Mouse (Mus musculus) adrenal gland, postnatal 25 days (tissue): ENCODE data around the gene Ggct. TPM values are rescaled to one million over a fixed set of nuclear protein-coding genes. Genes with fewer than 3 reads are reported as not detected.
A peak's percentile ranks its signal among the peaks of the same experiment; 100 is the strongest.
"Not testable (repeated sequence)": the region's sequence is repeated elsewhere in the genome, so short reads cannot be mapped to it uniquely, and the experiment has no call there.

Experiments used
- DNase-seq: peaks from one replicate; pipeline ENCODE4 v3.0.0; 2021; ENCODE audit warnings: mixed read lengths
- total RNA-seq: library from RNA; stranded (reverse); gene quantifications from 2 replicates; pipeline ENCODE4 v1.2.3, GENCODE M21; 2021

Gene Ggct
- total RNA-seq, 1 experiment from 2014 or later = 7.2 TPM

DNA sequence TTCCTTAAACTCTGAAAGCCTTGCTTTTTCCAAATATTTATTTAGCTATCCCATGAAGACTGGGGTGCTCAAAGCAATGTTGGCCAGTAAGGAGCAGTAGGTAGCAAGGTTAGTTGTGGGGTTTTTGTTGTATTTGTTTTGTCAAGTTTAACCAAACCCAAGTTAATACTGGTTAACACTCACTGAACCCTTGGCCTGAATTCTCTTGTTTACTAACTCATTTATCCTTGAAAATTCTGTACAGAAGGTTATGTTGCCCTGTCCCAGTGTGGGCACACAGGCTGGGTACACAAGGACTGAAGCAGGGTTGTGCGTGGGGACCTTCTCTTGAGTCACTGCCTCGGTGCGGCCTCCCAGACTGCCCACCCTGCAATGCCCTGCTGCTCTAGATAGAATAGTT lies 3.6 kb upstream of the Ggct start:
- no peak for DNase-seq

DNA sequence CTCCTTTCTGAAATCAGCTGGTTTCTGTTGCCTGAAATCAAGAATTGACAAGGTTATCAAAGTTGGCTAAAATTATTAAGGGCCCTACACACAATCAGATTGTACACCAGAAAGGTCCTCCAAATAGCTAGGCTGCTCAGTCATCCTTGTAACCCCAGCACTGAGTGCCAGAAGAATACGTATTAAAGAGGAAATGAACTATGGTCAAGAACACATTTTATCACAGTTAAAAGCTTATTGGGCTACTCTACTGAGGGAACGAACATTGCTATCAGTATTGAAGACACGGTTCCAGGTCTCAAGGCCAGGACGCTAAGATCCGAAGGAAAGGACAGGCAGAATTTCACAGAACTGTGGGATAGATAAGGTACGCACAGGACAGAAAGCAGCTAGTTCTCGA lies 609 bp downstream of the Ggct start:
- DNase-seq = no peak

DNA sequence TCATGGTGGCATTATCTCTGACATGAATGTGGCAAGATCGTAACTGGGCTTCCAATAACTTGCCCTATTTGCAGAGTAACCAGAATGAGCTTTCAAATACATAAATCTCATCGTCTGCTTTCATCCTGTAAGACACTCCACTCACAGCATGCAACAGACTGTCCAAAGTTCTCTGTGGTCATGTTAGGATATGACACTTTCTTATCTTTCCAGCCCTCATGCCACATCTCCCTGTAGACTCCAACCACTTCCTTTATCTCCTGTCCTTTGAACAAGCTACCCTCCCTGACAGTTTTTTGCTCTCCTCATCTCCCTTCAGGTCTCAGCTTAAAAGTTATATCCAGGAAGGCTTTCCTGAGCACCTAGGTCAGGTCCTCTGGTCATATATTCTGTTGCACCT lies 1.6 kb downstream of the Ggct start:
- DNase-seq = no peak

DNA sequence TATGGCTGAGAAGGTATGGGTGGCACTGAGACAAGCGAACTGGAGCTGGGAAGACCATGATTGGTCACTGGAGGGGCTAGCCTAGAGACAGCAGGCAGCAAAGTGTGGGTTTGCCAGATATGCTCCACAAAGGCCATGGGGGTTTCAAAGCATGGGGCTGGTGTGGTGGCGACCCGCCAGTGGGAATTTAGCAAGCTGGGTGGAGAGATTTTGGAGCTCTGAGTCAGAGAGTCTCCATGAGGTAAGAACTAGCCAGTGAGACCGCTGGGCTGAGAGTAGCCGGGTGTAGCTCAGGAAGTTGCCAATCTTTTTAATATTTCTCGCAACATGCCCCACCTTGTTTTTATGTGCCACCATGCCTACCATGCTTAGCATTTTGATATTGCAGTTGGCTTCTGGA lies 4.6 kb downstream of the Ggct start:
- DNase-seq = no peak

DNA sequence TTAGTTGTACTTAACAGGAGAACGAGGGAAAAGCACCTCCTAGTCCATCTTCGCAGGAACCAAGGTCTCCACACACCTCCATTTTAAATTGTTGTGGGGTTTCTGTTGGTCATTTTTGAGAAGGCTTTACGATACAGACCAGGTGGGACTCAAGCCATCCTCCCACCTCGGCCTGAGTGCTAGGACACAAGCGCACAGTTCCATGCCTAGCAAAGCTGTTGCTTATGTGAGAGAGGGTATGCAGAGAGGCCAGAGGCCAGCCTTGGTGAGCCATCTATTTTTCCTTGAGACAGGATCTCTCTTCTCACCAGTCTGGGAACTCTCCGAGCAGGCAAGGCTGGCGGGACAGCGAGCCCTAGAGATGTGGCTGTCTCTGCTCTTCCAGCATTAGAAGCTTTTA lies 8.7 kb downstream of the Ggct start:
- DNase-seq = no peak

DNA sequence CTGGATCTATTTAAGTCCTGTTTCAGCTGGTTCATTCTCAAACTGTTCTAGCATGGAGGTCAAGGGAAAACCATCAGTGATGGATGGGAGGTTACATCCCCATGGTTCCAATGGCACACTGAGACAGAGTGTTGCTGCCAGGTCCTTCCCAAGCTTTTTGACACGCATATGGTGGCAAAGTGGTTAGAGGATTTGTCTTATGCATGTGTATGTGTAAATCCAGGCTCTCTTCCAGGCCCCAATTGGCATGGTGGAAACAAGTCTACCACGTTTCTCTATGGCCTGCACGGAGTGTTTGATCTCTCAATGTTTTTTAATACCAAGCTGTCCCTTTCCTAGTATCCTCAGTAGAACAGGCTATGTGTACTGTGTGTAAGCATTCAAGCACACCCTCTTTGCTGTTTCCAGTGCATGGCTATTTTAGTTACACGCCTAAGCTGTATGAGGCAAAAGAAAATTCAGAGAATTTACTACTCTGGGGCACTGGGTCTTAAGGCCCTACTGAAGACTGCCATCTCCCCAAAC lies 9.2 kb downstream of the Ggct start:
- no peak for DNase-seq

DNA sequence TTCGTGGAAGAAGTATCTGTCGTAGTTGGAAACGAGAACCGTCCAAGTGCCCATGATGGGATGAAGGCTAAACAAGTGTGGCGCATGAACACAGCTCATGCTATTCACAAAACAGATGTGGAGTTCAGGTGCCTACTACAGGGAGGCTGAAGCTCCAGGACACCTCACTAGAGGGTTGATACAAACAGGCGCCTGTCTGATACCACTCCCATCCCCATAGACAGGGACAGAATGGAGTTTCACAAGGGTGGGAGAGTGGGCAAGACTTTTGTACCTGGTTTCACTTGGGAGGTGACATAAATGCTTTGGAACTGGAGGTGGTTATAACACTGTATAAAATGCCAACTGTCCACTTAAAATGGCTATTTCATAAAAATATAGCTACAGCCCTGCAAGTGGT lies 13.3 kb downstream of the Ggct start:
- no peak for DNase-seq

DNA sequence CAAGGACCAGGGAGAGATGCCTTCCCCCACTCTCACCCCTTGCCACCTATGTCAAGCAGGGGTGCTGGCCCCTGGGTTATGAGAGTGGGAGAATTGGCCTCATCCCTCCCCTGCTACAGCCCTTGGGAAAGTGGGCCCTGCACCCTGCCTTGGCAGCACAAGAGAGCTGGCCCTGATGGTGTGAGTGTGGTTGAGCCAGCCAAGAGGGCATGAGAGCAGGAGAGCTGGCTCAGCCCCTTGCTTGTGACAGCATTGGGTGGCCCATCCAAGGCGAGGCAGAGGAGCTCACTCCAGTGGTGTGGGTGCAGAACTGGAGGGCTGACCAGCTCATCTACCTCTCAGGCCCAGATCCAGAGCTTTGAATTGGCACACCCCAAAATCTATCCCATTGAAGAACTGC lies 17.1 kb downstream of the Ggct start:
- no peak for DNase-seq

DNA sequence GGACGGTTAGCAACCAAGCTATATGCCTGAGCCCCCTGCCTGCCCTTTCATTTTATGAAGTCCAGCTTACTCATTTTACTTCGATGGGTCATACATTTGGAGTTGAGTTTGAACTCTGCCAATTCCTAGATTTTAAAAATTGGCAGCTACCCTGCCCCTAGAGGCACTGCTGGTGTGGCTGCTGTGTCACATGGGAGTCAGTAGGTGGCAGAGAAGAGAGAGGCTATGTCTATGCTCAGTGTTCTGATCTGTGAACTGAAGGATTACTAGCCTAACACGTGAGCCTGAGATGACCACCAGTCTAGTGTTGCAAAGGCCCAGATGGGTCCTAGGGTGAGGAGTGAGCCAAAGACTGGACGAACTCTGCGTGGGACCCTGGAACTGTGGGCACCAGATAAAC lies 18.2 kb downstream of the Ggct start:
- no peak for DNase-seq

DNA sequence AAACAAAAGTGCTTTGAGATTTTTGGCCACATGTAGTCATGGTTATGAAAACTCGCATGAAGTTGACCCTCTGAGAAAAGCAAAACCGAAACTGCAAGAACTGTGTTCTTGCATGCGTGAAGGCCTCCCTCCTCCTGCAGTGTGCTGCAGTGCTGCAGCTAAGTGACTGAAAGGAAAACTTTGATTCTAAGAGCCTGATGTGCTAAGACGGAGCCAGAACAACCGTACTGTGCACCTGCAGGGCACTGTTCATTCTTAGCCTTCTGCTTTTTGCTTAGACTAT lies 19.9 kb downstream of the Ggct start:
- DNase-seq = no peak

DNA sequence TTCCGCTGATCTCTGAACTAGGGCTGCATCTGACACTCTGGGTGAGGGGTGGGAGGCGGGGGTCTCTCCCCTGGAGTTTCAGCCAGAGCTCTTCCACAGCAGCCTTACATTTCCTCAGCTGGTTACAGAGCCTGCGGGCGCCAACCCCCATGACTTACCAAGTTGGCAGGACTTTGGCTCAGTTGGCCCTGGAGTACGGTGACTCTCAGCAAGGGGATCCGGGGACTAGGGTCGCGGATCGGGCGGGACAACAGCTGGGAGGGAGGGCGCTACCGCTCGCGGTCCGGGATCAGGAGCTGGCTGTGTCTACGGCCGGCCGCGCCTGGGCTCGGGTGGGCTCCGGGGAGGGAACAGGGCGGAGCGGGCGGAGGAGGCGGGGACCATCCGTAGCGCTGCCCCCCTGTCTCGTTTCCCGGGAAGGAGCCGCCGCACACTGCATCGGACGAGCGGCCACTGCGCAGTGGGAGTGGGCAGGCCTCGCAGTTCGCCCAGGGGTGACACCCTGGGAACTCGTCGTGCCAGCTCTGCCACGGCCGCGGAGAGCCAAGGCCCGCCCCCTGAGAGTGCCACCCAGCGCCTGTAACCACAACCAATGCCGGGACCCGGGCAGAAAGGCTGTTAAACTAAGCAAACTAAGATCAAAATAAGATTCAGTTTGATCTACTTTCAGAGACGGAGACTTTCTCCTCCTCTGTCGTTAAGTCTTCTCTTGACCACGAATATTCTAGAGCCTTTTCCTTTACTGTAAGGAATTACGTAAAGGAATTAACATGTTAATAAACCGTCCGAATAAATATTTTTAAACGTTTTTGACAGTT lies 20.4 kb downstream of the Ggct start, which contains the start of gene Nod1:
Gene Nod1, minus strand, starts transcription at position 502 of the 818 bp plus-strand sequence.
- peak; percentile 83 for DNase-seq

DNA sequence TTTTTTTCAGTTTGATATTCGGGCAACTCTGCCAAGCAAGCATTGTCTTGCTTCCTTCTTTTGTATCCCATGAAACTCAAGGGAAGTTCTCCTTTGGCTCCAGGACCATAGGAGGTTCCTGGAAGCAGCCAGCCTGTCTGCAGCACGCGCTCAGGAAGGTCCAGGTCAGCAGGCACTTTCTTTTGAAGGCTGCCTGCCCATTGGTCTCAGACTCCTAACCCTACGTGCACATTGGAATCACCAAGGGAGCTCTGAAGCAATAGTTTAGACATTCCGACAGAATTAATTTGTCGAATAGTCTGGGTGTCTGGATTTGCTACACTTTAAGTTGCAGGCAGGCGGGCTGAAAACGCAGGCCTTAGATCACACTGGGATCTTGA lies 21.0 kb downstream of the Ggct start:
- no peak for DNase-seq

DNA sequence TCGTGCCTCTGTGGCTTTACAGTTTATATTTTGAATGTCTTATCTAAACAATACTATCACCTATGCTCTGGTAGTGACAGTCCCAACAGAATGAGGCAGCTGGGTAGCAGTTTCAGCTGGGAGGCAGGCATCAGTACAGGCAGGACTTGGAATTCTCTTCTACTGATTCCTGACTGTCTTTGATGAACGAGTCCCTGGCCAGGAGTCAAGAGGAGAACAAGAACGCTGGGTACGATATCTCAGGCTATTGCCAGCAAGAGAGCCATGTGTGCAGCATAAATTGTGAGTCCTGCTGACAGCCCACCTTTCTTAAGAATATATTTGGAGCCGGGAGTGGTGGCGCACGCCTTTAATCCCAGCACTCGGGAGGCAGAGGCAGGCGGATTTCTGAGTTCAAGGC lies 22.2 kb downstream of the Ggct start:
- DNase-seq = no peak

DNA sequence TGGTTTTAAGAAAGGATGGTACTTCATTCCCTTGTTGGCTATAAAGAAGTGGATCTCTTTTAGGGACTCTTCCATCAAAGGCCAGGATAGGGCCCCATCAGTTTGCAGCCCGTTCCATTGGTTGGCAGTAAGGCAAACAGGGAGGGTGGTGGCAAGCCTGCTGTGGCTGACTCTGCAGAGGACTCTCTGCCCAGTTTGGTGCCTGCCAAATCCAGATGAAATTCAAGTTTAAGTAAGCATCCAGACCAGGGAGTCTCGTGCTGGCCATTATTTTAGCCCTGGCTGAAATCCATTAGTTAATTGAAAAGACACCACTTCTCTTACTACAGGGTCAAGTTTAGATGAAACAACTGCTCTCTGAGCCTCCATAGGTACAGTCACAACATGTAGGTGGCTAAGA lies 22.9 kb downstream of the Ggct start:
- DNase-seq = no peak

DNA sequence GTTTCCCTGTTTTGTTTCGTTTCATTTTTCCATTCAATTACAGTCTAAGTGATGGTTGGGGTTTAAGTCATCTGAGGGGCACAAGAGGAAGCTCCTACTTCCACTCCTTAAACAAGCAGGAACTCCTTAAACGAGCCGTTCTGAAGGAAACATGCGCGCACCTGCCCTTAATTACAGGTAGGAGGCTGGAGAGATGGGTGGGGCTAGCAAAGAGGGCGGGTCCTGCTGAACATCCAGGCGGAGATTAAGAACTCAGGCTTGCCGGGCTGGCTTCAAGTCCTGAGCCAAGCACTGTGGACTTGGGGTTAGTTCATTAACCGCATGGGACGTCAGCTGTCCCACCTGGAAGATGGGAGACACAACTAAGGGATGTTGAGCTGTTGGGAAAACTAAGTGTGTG lies 25.2 kb downstream of the Ggct start:
- no peak for DNase-seq

DNA sequence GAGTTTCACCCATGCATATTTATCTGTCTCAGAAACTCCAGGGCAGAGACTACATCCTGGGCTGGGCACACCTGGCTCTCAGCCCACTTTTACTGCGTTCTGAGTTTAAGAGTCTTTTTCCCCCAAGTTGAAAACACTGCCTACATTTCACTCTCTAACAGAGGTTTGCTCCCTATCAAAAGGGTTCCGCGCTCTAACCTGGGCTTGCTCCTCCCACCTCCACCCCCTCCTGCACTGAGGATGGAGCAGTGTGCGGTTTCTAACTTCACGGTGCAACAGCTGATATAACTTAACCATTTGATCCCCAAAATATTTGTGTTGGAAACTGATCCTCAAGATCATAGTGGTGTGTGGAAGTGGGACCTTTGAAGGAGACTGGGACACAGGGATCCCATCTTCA lies 27.5 kb downstream of the Ggct start:
- no peak for DNase-seq

DNA sequence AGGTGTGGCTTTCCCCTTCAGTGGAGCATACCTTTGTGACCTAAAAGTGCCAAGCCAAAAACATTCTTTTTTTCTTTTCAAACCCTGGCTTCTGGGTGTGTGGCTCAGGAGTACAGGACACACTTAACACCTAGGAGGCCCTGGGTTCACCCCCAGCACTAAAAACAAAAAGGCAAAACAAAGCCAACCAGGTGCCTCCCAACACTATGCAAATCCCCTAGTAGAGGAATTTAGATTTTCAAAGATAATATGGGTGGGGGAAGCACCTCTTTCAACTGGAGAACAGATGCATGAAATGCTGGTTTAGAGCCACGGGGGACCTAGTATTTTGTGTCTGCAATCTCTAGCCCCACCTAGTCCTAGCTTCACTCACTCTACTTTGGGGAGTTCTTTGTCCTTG lies 28.0 kb downstream of the Ggct start:
- DNase-seq = no peak

DNA sequence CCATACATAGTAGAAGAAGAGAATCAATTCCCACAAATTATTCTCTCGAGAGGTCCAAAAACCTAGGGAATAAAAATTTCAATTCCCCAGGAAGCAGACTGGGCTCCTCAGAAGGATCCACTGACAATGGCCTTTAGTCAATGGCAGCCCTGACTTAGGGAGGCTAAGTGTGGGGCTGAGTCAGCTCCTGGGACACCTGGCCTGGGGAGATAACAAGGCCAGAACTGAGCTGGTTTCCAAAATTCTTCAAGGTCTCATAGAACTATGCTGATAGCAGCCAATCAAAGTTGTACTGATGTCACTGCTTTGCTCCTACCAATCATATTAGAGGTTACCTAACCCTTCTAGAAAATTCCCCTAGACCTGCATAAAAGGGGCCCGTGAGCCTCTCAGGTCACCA lies 29.2 kb downstream of the Ggct start:
- no peak for DNase-seq

DNA sequence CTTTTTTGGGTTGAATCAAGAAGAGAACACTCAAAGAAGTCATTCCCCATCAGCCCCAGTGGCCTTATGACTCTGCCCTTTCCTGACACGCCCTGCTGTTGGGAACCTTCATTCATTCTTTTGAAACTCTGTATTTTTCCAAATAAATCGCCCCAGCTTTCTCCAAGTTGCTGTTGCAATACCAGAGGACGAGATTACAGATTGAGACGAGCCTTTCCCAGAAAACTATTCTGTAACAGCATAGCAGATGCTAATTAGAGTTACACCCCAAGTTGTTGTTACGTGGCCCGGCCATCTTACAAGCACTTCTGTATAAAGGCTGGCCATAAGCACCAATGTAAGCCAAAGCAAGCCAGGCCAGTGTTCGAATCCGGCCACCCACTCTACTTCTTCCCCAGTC lies 35.1 kb downstream of the Ggct start:
- DNase-seq = no peak

DNA sequence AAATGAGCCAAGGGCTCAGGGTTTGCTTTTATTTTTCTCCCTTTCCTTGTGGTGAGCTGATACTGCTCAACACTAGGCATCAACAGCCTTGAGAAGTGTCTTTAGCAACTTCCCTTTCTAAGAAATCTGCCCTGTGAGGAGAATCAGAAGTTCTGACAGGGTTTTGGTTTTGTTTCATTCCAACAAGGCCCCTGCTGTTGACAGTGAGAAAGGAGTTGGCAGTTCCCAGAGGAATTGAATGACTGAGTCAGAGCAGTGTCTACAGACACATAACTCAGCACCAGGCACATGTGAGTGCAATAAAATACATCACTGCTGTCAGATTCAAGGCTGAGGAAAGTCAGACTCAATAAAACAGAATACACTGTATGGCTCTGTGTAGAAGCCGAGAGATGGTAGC lies 36.3 kb downstream of the Ggct start:
- no peak for DNase-seq

DNA sequence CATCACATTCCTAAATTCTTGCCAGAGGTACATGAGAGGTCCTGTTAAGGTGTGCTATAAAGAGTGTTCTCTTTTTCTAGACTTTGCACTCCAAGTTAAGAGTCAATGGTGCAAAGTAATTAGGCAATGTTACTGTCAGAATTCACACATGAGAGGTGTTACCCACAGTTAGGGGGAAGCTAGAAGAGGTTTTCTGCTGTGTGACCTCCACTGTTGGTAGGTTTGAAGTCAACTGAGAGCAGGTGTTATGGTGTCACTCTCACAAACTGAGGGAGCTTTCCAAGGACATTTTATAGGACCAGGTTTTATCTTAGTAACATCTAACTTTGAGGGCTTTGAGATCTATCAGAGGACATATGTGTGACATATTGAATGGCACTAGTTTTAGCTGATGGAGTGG lies 36.8 kb downstream of the Ggct start:
- DNase-seq = no peak

DNA sequence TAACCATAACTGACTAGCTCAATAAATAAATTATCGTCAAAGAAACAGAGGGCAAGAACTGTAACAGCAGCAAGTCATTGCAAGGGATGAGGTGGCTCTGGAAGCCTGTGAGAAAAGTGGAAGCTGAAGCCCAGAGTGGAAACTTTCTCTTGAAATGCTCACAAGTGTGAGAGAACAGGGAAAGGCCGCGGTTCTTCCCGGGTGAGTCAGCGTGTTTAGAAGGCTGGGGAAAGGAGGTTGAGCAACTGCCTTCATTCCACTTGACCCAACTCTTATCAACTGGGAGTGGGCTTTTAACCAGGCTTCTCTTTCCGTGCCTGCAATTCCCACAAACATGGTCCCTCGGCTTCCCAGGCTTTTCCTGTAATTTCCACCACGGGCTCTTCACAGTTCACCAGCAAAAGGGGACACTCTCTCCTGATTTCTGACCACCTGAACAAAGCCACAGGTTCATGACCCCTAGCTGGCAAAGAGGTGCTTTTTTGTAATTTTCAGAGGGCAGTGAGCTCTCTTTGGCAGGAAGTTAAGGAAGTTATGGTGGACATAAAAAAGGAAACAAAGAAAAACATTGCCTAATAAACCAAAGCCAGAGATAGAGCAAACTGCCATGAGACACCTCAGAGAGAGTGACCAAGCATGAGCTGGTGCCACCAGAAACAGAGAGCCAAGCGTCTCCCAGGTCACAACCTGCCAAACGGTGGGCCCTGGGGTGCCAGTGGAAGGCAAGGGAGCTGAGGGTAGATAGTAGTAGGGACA lies 37.9 kb downstream of the Ggct start:
- no peak for DNase-seq

DNA sequence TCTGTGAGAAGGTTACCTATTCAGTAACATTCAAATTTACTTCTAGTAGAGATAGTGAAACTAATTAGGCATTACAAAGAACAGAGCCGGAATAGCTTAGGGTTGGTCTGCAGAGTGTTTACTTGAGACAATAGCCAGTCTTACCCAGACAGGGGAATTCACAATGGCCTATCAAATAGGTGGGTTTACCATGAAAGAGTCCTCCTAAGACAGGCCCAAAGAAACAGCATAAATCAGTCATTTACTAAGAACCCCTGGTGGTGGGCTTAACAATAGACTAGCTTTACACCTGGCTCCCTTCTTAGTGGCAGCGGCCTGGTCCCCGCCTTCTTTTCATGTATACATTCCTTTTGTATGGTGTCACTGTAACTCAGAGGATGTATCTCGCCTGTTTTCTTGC lies 39.4 kb downstream of the Ggct start:
- DNase-seq = not testable (repeated sequence)

DNA sequence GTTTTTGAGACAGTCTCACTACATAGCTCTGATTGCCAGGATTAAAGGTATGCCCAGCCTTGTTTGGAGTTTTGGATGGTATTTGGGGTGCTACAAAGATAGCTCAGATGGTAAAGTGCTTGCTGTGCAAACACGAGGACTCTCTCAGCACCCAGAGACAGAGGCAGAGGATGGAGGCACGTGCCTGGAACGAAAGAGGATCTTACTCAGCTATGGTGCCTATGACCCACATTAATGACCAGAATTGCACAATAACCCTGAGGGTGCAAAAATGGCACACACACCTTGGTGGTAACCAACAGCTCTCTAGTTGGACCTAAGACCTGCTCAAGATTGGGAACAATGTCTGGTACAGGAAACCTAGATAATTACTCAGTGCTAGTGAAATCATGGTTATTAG lies 40.2 kb downstream of the Ggct start:
- no peak for DNase-seq
